Mouse (Mus musculus): ENCODE results near the gene 4930595D18Rik.

4930595D18Rik gene

GRCm38 (mm10) chr12:111152579-111152978 is 31.7 kb downstream of the 4930595D18Rik start:
- ChIA-PET POLR2A (interaction anchor here in 1 of 4 experiments (6.7 kb wide), 1 partner anchor 10 kb away, joined by 45 read pairs; no protein-coding TSS in a partner anchor), CTCF (interaction anchor here in 3 of 4 experiments (1.6 to 1.7 kb wide), 3 partner anchors 9 to 10 kb away, joined by 3 to 4 read pairs (median 4); no protein-coding TSS in a partner anchor)

GRCm38 (mm10) chr12:111151422-111152156 is 32.7 kb downstream of the 4930595D18Rik start:
- POLR2A ChIA-PET, result interaction anchor here in 2 of 4 experiments (1.0 to 6.7 kb wide), 3 partner anchors 11 to 115 kb away, joined by 3 to 45 read pairs (median 5); no protein-coding TSS in a partner anchor
- CTCF ChIA-PET, result interaction anchor here in 3 of 4 experiments (0.7 to 1.7 kb wide), 4 partner anchors 9 to 733 kb away, joined by 3 to 6 read pairs (median 4); no protein-coding TSS in a partner anchor

- CTCF ChIA-PET, result interaction anchor here in 2 of 4 experiments (0.7 to 1.8 kb wide), 3 partner anchors 222 to 319 kb away, joined by 3 to 5 read pairs (median 4); no protein-coding TSS in a partner anchor
- POLR2A ChIA-PET, result interaction anchor here (0.6 to 6.7 kb wide), 13 partner anchors 12 to 266 kb away, joined by 3 to 45 read pairs (median 4); no protein-coding TSS in a partner anchor
These were observed 34.1 kb downstream of the 4930595D18Rik start for GRCm38 (mm10) chr12:111150236-111150596.

- CTCF ChIA-PET, result interaction anchor here (0.6 to 1.8 kb wide), 5 partner anchors 13 to 1108 kb away, joined by 3 to 6 read pairs (median 4); no protein-coding TSS in a partner anchor
These were observed 34.6 kb downstream of the 4930595D18Rik start for GRCm38 (mm10) chr12:111149495-111150235.

GRCm38 (mm10) chr12:111145269-111145668 is 39.0 kb downstream of the 4930595D18Rik start:
- CTCF ChIA-PET, result no interaction called here
- POLR2A ChIA-PET, result interaction anchor here in 1 of 4 experiments (0.6 to 2.0 kb wide), 2 partner anchors 15 to 58 kb away, joined by 3 to 5 read pairs; no protein-coding TSS in a partner anchor

More at GRCm38 (mm10) chr12:111149495-111150235, 34.6 kb downstream of the 4930595D18Rik start:
- POLR2A ChIA-PET, result interaction anchor here (0.6 to 6.7 kb wide), 12 partner anchors 12 to 421 kb away, joined by 3 to 45 read pairs (median 4); no protein-coding TSS in a partner anchor

- ChIA-PET POLR2A (interaction anchor here in 2 of 4 experiments (0.6 to 2.0 kb wide), 5 partner anchors 10 to 669 kb away, joined by 3 to 5 read pairs (median 3); partner anchors contain the start of genes Xrcc3 (in 1 of the 2) and Zfyve21 (in 1 of the 2)), CTCF (interaction anchor here in 2 of 4 experiments (1.0 to 1.5 kb wide), 4 partner anchors 10 to 90 kb away, joined by 3 to 4 read pairs (median 3); no protein-coding TSS in a partner anchor)
These were observed 39.7 kb downstream of the 4930595D18Rik start for GRCm38 (mm10) chr12:111144598-111144997.

DNA sequence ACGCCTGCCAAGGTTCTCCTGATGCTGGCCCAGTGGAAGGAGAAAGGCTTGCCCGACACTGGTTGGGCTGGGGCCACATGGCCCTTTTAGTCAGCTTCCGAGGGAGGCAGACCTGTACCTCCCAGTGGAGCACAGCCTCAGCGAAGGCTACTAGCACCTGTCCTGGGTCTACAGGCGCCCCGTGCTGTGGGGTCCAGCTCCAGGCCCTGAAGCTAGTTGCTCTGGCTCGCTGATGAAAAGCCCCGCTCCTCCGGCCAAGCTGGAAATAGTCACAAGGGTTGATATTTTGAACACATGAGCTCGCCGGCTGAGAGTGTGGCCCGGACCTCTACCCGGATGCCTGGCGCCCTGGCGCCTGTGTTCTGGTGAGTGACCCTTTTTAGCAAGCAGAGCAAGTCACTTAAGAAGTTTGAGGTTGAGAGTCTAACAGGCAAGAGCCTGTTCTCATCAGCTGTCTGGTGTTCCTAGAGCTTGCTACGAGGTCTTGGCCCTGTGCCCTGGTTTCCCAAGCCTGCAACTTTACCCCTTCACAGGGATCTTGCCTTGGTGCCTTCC is 40.7 kb downstream of the 4930595D18Rik start:
- CTCF ChIA-PET, result interaction anchor here (0.6 to 2.0 kb wide), 50 partner anchors 9 to 970 kb away, joined by 3 to 12 read pairs (median 3); partner anchors contain the start of gene Rcor1 (in 1 of the 4)
- POLR2A ChIA-PET, result interaction anchor here (0.6 to 2.0 kb wide), 18 partner anchors 9 to 267 kb away, joined by 3 to 6 read pairs (median 3); no protein-coding TSS in a partner anchor

- ChIA-PET CTCF (interaction anchor here (0.5 to 2.0 kb wide), 62 partner anchors 8 to 1813 kb away, joined by 3 to 14 read pairs (median 3); partner anchors contain the start of genes Amn (in 1 of the 4) and Rcor1 (in 1 of the 4)), POLR2A (interaction anchor here (0.5 to 1.8 kb wide), 16 partner anchors 8 to 395 kb away, joined by 3 to 7 read pairs (median 4); partner anchors contain the start of gene Eif5 (in 1 of the 4))
These were observed 41.2 kb downstream of the 4930595D18Rik start for GRCm38 (mm10) chr12:111143005-111143508.

GRCm38 (mm10) chr12:111137079-111137478 is 47.2 kb downstream of the 4930595D18Rik start:
- POLR2A ChIA-PET, result interaction anchor here in 1 of 4 experiments (0.8 to 1.4 kb wide), 2 partner anchors 26 to 98 kb away, joined by 3 to 4 read pairs; partner anchors contain the start of gene Rcor1
- CTCF ChIA-PET, result interaction anchor here in 3 of 4 experiments (0.6 to 1.3 kb wide), 8 partner anchors 12 to 200 kb away, joined by 3 to 4 read pairs (median 3); no protein-coding TSS in a partner anchor

DNA sequence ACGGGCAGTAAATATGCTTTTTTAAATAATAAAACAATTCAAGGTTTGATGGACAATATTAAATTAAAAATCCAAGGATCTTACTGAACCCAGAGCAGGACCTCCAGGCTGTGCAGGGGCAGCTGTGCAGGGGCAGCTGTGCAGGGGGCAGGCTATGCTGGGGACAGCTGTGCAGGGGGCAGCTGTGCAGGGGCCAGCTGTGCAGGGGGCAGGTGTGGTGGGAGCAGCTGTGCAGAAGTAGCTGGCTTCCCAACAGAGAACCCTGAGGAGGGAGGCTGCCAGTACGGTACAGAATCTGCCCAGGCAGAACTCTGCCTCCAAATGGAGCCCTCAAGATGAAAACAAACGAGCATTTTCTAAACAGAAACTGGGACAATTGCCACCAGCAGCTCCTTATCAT is 48.3 kb downstream of the 4930595D18Rik start:
- ChIA-PET POLR2A (interaction anchor here in 2 of 4 experiments (0.7 to 1.3 kb wide), 3 partner anchors 14 to 222 kb away, joined by 3 to 5 read pairs (median 4); no protein-coding TSS in a partner anchor), CTCF (interaction anchor here in 3 of 4 experiments (0.7 to 0.9 kb wide), 3 partner anchors 13 to 324 kb away, joined by 3 to 5 read pairs (median 4); no protein-coding TSS in a partner anchor)

- ChIA-PET CTCF (interaction anchor here (0.5 to 1.8 kb wide), 10 partner anchors 8 to 897 kb away, joined by 3 to 7 read pairs (median 4); no protein-coding TSS in a partner anchor), POLR2A (interaction anchor here in 3 of 4 experiments (0.5 to 1.4 kb wide), 11 partner anchors 8 to 298 kb away, joined by 3 to 5 read pairs (median 4); partner anchors contain the start of gene Traf3 (in 1 of the 3))
These were observed 49.2 kb downstream of the 4930595D18Rik start for GRCm38 (mm10) chr12:111134791-111135733.

DNA sequence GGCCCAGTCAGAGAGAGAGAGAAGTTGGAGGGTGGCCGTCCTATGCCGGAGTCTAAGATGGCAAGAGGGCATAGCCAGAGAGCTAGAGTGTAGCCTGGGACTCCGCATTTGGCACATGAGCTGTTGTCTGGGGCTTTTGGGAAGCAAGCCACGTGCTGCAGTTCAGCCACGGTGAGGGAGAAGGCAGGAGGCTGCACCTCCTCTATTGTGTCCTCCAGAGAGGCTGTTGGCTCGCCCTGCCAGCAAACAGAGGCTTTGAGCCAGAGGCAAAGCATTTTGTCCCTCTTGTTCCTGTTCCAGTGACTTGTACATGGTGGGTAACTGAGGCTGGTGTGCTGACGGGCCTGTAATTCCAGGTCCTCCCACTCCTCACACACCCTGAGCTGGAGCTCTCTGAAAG is 50.1 kb downstream of the 4930595D18Rik start:
- CTCF ChIA-PET, result interaction anchor here (0.5 to 1.8 kb wide), 9 partner anchors 9 to 896 kb away, joined by 3 to 7 read pairs (median 4); no protein-coding TSS in a partner anchor
- POLR2A ChIA-PET, result interaction anchor here in 2 of 4 experiments (0.6 to 1.4 kb wide), 5 partner anchors 9 to 31 kb away, joined by 3 to 6 read pairs (median 3); partner anchors contain the start of gene Traf3 (in 1 of the 2)

DNA sequence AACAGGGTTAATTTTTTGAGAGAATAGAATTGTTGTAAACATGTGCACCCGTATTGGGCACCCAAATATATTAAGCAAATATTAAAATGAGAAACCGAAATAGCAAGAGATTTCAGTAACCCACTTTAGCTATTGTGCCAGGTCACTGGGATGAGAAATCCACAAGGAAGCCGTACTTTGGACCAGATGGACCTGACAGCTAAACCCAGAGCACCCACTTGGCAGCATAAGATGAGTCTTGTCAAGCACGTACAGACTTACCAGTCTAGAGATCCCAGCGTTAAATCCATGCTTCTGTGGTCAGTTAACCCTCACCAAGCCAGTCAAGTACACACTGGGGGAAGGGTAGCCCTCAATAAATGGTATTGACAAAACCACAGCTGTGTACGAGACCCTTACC is 58.6 kb downstream of the 4930595D18Rik start:
- CTCF ChIA-PET, result no interaction called here
- POLR2A ChIA-PET, result interaction anchor here in 1 of 4 experiments (0.8 kb wide), 1 partner anchor 11 kb away, joined by 3 read pairs; no protein-coding TSS in a partner anchor

DNA sequence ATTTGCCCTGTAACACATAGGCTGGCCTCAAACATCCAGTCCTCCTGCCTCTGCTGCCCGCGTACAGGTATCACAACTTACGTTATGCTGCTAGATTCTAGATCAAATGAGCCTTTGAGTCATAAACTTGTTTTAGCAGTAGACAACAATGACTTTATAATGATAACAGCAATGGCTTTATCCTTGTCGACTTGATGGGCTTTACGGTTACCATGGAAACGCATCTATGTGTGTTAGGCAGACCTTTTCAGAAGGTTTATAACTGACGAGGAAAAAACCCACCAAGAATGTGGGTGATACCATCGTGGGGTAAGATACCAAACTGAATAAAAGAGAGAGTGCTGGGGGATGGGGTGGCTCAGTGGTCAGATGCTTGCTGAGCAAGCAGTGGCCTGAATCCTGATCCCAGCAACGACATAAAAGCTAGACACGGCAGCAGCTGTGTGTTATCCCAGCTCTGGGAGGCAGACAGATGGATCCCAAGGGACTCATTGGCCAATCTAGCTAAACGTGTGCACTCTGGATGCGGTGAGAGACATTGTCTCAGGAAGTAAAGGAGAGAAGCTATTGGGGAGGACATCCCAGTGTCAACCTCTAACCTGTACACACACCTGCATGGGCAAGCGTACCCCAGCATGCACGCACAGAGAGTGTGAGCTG is 59.6 kb downstream of the 4930595D18Rik start:
- ChIA-PET CTCF (no interaction called here), POLR2A (interaction anchor here in 1 of 4 experiments (0.6 kb wide), 1 partner anchor 10 kb away, joined by 3 read pairs; no protein-coding TSS in a partner anchor)

GRCm38 (mm10) chr12:111122332-111122852 is 61.9 kb downstream of the 4930595D18Rik start:
- ChIA-PET POLR2A (interaction anchor here in 2 of 4 experiments (0.5 to 1.0 kb wide), 2 partner anchors 95 to 115 kb away, joined by 3 read pairs; no protein-coding TSS in a partner anchor), CTCF (interaction anchor here in 3 of 4 experiments (0.5 to 1.7 kb wide), 21 partner anchors 8 to 279 kb away, joined by 3 to 13 read pairs (median 4); no protein-coding TSS in a partner anchor)

All from embryonic stem cell, embryonic (primary cell).